Mouse (Mus musculus) liver, adult (tissue): ENCODE data around the gene Copg2.
A peak's percentile ranks its signal among the peaks of the same experiment; 100 is the strongest.

Experiments used
- GATA4 ChIP-seq: IDR thresholded peaks from 2 replicates; pipeline ENCODE4 v1.6.1; 2014; ENCODE audit warnings: mild to moderate bottlenecking, low read length; ENCODE audit not compliant: insufficient replicate concordance

Gene Copg2

DNA sequence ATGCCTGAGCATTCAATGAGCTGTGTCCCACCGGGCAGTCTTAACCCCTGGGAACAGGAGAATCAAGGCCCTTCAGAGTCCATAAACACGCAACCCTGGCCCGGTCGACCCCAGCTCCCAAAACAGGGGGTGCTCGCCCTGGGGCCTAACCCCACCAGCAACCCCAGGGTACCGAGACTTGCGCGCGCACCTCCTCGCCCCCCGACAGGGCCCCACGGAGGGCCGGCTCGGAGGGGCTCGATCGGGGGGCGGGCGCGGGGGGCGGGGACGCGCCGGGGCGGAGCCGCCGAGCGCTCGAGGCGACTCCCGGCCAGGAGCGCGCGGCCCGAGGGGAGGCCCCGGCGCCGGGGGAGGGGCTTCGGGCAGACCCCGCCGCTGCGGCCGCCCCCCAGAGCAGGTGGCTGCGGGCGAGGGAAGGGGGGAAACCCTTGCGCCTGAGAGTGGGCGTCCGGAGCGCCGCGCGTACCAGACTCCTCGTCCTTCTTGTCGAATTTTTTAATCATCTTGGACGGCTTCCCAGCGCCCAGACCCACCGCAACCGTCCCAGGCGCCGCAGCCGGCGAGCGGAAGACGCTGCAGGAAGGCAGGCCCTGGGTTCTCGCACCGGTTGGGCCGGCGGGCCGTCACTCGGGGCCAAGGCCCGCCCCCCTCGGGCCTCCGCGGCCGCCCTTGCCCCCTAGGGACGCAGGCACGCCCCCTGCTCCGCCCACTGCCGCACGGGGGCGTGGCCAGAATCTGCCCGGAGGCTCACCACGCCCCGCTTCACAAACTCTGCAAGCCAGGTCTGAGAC lies at the start of gene Copg2:
Copg2 (minus strand) TSS at position 600 of the 791 bp plus-strand sequence.
- peak; percentile 27; the same call in 1 of the 2 replicates for TF ChIP-seq GATA4

DNA sequence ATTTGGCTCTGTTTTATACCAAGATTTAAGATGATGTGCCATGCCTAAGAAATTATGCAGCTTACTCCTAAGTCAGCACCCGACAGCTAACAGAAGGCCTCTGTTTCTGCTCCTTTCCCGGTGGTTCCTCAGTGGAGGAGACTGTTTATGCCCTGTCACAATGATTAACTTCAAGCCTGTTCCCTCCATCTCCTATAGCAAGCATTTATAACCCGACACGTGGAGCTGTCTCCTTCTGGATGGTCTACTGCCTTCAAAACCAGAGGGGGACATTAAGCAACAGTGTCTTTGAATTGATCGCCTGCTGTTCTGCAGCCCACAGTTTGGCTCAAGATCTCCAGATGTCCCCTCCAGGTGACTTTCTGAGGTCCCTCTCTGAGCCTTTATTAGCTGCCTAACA lies 42.7 kb upstream of the Copg2 start:
- no peak for TF ChIP-seq GATA4

DNA sequence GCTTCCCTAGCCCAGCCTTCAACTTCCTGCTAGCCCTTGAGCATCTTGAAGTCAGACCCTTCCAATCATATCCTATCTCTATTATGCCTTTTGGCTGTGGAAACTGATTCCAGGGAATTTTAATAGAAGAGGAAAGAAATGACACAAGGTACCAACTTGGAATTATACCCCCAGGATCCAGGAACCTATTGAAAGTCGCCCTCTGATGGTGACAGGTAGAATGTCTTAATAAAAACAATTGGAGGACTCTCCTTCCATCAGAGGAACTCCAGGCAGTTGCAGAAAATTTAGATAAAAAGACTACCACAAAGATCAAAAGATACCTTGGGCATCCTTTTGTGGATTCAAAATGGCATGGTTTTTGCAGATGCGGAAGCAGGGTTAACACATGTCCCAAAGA lies 26.2 kb upstream of the Copg2 start:
- no peak for TF ChIP-seq GATA4

DNA sequence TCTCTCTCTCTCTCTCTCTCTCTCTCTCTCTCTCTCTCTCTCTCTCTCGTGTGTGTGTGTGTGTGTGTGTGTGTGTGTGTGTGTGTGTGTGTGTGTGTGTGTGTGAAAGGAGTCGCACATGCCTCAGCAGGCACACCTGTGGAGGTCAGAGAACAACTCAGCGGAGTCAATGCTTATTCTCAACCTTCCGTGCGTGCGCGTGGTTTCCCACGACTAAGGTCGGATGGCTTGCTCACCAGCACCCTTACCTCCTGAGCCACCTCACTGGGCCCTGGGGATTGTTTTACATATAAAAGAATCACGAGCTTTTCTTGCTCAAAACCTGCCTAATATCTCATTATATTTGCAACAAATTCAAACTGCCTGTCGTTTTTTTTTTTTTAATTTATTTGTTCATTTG lies 25.2 kb upstream of the Copg2 start:
- no peak for TF ChIP-seq GATA4

DNA sequence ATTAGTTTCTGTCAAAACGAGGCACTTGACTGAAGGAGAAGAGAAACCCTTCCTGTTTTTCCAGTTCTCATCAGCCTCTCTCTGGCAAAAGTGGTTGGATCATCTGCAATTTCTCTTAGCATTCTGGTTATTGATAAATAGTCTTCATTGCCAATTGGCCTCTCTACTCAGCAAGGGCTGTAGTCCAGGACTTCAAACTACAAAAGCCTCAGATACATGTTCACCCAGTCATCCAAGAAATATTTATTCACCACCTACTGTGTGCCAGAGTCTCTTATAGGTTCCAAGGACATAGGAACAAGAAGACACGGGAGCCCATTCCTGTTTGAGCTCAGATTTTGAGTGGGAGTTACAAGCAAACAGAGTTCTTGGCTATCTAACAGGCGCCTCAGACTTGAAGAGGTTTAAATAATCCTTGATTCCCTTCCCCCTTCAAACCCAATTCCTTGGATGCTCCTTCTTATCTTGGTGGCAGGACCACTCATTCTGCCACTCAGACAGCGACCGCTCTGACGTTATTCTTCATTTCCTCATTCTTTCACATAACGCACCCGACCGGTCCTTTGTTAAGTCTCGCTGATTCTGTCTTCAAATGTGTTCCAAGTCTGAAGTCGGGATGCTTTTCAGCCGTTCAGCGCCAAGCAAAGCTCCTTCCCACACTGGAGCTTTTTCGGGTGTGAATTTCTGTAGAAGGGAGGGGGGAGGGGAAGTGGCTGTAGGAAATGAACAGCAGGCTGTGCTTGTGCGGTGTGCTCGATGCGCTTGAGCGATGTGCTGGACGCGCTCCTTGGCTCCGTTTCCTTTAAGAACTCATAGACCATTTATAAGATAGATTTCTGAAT lies 24.5 kb upstream of the Copg2 start:
- TF ChIP-seq GATA4: no peak

DNA sequence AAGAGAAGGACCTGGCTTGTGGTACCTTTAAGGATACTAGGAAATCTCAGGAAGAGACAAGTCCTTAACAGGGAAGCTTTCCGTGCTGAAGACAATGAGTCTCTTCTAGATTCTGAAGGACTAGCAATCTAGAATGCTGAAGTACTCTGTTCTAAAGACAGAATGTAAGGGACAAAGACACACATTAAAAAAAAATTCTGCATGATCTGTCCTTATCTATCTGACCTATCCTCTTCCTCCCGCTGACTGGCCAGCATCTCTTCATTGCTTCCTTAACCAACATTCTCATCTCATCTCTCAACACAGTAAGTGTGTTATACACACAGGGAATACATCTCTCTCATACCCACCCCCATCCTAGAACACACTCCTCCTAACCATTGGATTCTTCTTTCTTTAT lies 18.9 kb upstream of the Copg2 start, which contains the start of gene Tsga13:
Tsga13 (minus strand) TSS at position 101 of the 400 bp plus-strand sequence.
- no peak for TF ChIP-seq GATA4

DNA sequence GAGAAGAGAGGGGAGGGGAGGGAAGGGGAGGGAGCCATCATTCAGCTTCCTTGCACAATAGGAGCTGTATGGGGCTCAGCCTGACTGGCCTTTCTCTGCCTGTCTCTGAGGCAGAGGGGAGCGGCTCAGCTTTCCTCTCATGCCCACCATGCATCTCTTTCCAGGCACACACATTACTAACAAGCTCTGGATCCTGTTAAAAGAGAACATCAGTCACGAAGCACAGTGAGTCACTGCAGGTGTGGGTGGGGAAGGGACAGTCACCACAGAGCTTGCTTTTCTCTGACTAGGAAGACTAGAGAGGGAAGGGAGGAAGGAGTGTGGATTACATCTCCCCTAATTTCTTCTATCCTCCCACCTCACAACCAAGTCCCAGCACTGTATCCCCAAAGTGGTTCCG lies 11.4 kb upstream of the Copg2 start:
- no peak for TF ChIP-seq GATA4

DNA sequence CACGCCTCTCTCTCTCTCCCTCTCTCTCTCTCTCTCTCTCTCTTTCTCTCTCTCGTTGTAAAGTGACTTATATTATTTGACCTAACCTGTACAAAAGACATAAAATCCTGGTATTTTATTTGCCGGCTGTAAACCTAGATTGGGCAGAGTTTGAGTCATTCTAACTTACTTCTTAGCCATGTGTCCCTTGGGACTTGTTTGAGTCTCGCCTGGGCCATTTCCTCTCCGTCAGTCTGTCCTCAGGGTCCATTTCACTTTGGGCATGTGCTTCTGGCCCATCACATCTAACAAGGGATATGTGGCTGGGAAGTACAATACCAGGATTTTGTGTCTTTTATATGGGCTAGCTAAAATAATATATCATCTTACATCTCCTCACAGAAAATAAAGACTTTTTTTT lies 8.3 kb upstream of the Copg2 start:
- TF ChIP-seq GATA4: no peak

DNA sequence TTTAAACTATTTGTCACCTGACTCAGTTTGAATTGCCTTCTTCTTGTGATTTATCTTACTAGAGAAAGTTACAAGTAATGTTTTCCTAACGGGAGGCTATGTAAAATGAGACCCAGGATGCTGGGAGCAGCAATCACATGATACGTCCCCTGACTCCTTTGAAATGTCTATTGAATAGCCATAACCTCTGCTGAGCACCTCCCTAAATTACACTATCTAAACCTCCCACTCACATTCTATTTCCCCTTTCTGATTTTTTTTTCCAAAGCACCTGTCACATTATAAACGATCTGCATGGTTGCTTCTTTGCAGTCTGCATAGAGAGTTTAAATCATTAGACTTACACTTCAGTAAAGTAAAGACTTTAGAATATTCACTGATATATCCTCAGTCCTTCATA lies 7.4 kb upstream of the Copg2 start:
- no peak for TF ChIP-seq GATA4

DNA sequence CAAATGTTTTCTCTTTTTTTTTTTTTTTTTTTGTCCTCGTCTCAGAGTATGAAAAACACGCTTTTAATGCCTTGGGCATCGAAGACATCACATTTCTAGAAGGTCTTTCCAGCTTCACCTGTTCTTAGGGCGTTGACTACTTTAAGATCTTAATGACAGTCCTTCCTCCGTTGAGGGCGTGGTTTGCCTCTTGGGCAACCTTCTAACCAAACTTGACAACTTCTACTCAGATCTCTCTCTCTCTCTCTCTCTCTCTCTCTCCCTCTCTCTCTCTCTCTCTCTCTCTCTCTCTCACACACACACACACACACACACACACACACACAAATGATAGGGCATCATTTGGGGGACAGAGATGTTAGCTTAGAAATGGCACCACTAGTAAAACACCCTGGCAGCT lies 926 bp upstream of the Copg2 start:
- no peak for TF ChIP-seq GATA4

DNA sequence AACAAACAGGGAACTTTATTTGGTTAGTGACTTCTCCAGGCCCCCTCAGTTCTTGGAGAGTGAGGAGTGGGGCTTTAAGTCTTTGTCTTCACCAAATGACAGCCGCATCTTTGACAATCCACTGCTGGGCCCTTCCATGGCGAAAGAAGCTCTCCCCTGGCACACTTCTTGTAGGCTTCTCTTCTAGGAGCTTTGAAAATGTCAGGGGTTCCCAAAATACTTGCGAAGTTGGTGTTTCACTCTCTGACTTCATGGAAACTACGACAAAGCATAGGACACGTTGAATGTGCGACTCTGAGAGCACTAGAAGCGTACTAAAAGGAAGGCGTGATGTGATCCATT lies 363 bp upstream of the Copg2 start:
- TF ChIP-seq GATA4: no peak

DNA sequence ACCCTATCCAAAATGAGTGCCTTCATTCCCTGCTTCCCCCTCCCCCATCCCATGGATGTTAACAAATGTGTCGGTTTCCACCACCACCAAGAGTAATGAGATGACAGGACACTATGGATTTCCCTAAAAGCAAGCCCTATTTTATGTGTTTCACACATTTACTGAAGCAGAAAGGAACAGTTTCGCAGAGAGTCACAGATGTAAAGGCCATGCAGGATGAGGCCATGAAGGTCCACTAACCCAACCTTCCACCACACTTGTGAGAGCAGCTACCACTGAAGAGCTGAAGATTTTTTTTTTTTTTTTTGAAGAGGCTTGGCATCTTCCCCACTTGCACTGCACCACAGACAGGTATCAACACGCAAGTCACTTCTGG lies 787 bp downstream of the Copg2 start:
- TF ChIP-seq GATA4: no peak

DNA sequence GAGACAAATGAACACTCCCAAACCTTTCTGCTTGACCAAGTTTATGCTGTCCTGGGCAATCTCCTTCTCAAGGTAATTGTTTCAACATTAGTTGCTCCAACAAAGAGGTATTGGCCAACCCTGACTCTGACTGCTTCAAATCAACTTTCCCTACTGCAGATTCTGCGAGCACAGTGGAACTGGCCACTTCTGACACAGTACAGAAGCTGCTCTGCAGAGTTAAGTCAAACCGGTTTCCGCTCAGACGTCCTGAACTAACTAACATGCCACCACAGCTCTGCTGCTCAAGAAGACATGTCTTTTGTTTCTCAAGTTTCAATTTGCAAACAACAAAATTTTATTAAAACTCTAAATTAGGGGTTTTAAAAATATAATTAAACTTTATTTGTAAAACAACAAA lies 3.5 kb downstream of the Copg2 start:
- TF ChIP-seq GATA4: no peak

DNA sequence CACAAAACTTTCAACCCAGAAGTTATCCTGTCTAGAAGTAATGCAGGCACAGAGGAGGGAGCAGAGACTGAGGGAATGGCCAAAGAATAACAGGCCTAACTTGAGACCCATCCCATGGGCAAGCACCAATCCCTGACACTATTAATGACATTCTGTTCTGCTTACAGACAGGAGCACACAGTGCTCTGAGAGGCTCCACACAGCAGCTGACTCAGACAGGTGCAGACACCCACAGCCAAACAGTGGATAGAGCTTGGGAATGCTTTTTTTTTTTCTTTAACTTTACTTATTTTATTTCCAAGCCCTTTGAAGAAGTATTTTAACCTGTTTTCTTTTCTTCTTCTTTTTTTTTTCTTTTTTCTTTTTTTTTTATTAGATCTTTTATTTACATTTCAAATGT lies 4.8 kb downstream of the Copg2 start:
- no peak for TF ChIP-seq GATA4

DNA sequence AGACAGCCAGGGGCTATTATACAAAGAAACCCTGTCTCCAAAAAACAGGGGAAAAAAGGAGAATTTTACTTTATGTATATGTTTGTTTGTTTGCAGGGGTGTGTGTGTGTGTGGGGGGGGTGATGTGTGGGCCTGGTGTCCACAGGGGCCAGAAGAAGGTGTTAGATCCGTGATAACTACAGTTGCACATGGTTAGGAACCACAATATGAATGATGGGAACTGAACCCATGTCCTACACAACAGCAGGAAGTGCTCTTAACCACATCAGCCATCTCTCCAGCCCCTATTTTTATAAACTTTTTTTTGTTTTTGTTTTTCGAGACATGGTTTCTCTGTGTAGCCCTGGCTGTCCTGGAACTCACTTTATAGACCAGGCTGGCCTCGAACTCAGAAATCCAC lies 11.7 kb downstream of the Copg2 start:
- TF ChIP-seq GATA4: no peak

DNA sequence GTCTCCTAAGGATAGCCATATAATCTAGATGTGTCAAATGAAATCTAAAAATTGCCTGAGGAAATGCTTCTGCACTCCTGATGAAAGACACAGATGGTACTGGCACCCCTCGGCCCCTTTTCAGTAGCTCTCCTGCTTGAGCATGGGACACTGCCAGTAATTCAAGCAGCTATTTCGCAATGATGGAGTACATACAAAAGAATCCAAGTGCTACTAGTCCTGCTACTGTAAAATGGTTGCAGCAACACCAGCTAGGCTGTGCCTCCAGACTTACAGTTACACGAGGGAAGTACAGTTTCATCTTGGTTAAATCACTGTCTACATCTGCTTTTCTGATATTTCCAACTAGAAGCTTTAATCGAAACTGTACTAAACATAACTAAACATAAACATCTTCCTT lies 13.1 kb downstream of the Copg2 start:
- TF ChIP-seq GATA4: no peak
